Mouse (Mus musculus) erythroblast, embryonic 14.5 days (primary cell): ENCODE measurements around the gene Gpc4. TPM values are rescaled to one million over a fixed set of nuclear protein-coding genes. Genes with fewer than 3 reads are reported as not detected.

Experiments
- H3K27me3 ChIP-seq: 2 replicates; pipeline ENCODE4 v1.6.1; 2012; ENCODE audit warnings: inconsistent platforms; ENCODE audit not compliant: control insufficient read depth
- H3K36me3 ChIP-seq: 2 replicates; pipeline ENCODE4 v1.6.1; 2012; ENCODE audit warnings: mild to moderate bottlenecking, inconsistent platforms; ENCODE audit not compliant: control insufficient read depth
- H3K4me1 ChIP-seq: 2 replicates; pipeline ENCODE4 v1.6.1; 2012; ENCODE audit warnings: inconsistent platforms; ENCODE audit not compliant: control insufficient read depth
- H3K4me3 ChIP-seq: replicated peaks from 2 replicates; pipeline ENCODE3; 2012; ENCODE audit warnings: moderate library complexity, mild to moderate bottlenecking, inconsistent platforms
- H3K9me3 ChIP-seq: 2 replicates; pipeline ENCODE4 v1.6.1; 2012; ENCODE audit warnings: low read length, inconsistent platforms, mixed read lengths; ENCODE audit not compliant: control insufficient read depth
- GATA1 ChIP-seq: IDR thresholded peaks from 2 replicates; pipeline ENCODE4 v1.6.1; 2012; ENCODE audit warnings: low read length, inconsistent platforms, mixed read lengths
- TAL1 ChIP-seq: IDR thresholded peaks from 3 replicates; pipeline ENCODE4 v1.6.1; 2012; ENCODE audit warnings: low read length, inconsistent platforms, mixed read lengths
- polyA plus RNA-seq: library from polyadenylated mRNA; stranded (reverse); fragments of >175 nt; gene quantifications from 2 replicates; pipeline ENCODE4 v1.2.3, GENCODE M21; 2012

The Gpc4 gene
- polyA plus RNA-seq, 1 experiment: 0.23 TPM

- peaks cover 4% of the 10 kb centered on the region for H3K4me1 ChIP-seq
- no peaks in the 10 kb centered on the region for H3K27me3 ChIP-seq
- H3K9me3 ChIP-seq: no peaks in the 10 kb centered on the region
- TF ChIP-seq GATA1: no peak
- no peak for TF ChIP-seq TAL1
- H3K36me3 ChIP-seq: no peaks in the 10 kb centered on the region
- no peak overlapping the region for H3K4me3 ChIP-seq
Observed at GRCm38 (mm10) chrX:52083557-52083956, 81.5 kb downstream of the Gpc4 start.

- no peaks in the 10 kb centered on the region for H3K9me3 ChIP-seq
Observed at GRCm38 (mm10) chrX:52072410-52072809, 92.6 kb downstream of the Gpc4 start.

GRCm38 (mm10) chrX:52053416-52053815 lies 111.6 kb downstream of the Gpc4 start:
- H3K4me3 ChIP-seq: no peak overlapping the region
- H3K27me3 ChIP-seq: no peaks in the 10 kb centered on the region
- no peaks in the 10 kb centered on the region for H3K9me3 ChIP-seq
- TF ChIP-seq TAL1 (no peak), GATA1 (no peak)
- H3K4me1 ChIP-seq: no peaks in the 10 kb centered on the region
- no peaks in the 10 kb centered on the region for H3K36me3 ChIP-seq

More at GRCm38 (mm10) chrX:52072410-52072809, 92.6 kb downstream of the Gpc4 start:
- TF ChIP-seq TAL1: no peak
- Histone ChIP-seq H3K4me1 (no peaks in the 10 kb centered on the region), H3K27me3 (no peaks in the 10 kb centered on the region), H3K4me3 (no peak overlapping the region), H3K36me3 (no peaks in the 10 kb centered on the region)

GRCm38 (mm10) chrX:52052011-52052410 lies 113.0 kb downstream of the Gpc4 start:
- TF ChIP-seq GATA1: no peak
- TF ChIP-seq TAL1: no peak
- H3K27me3 ChIP-seq: no peaks in the 10 kb centered on the region

GRCm38 (mm10) chrX:52050941-52051340 lies 114.1 kb downstream of the Gpc4 start:
- Histone ChIP-seq H3K9me3 (no peaks in the 10 kb centered on the region), H3K36me3 (no peaks in the 10 kb centered on the region), H3K4me3 (no peak overlapping the region), H3K4me1 (no peaks in the 10 kb centered on the region), H3K27me3 (no peaks in the 10 kb centered on the region)
- TF ChIP-seq GATA1 (no peak), TAL1 (no peak)

More at GRCm38 (mm10) chrX:52052011-52052410, 113.0 kb downstream of the Gpc4 start:
- Histone ChIP-seq H3K36me3 (no peaks in the 10 kb centered on the region), H3K9me3 (no peaks in the 10 kb centered on the region), H3K4me1 (no peaks in the 10 kb centered on the region), H3K4me3 (no peak overlapping the region)

- no peaks in the 10 kb centered on the region for H3K9me3 ChIP-seq
- no peaks in the 10 kb centered on the region for H3K4me1 ChIP-seq
- H3K4me3 ChIP-seq: no peak overlapping the region
- no peak for TF ChIP-seq GATA1
- no peaks in the 10 kb centered on the region for H3K27me3 ChIP-seq
- no peaks in the 10 kb centered on the region for H3K36me3 ChIP-seq
Observed at GRCm38 (mm10) chrX:52039875-52040274, 125.2 kb downstream of the Gpc4 start.

GRCm38 (mm10) chrX:52030146-52030545 lies 134.9 kb downstream of the Gpc4 start:
- TF ChIP-seq TAL1 (no peak), GATA1 (no peak)
- Histone ChIP-seq H3K27me3 (no peaks in the 10 kb centered on the region), H3K4me3 (no peak overlapping the region), H3K4me1 (no peaks in the 10 kb centered on the region), H3K9me3 (no peaks in the 10 kb centered on the region), H3K36me3 (no peaks in the 10 kb centered on the region)

GRCm38 (mm10) chrX:52017660-52018059 lies 147.4 kb downstream of the Gpc4 start:
- H3K36me3 ChIP-seq: no peaks in the 10 kb centered on the region
- H3K9me3 ChIP-seq: no peaks in the 10 kb centered on the region
- no peaks in the 10 kb centered on the region for H3K4me1 ChIP-seq
- no peak for TF ChIP-seq GATA1
- H3K4me3 ChIP-seq: no peak overlapping the region
- H3K27me3 ChIP-seq: no peaks in the 10 kb centered on the region

Other genes with a start within 250 kb of the Gpc4 start
- gene 1700080O16Rik, start 192.5 kb downstream of the Gpc4 start, polyA plus RNA-seq: not detected in 2 replicates